Mouse (Mus musculus): ENCODE data around the gene Psmd4.

DNA sequence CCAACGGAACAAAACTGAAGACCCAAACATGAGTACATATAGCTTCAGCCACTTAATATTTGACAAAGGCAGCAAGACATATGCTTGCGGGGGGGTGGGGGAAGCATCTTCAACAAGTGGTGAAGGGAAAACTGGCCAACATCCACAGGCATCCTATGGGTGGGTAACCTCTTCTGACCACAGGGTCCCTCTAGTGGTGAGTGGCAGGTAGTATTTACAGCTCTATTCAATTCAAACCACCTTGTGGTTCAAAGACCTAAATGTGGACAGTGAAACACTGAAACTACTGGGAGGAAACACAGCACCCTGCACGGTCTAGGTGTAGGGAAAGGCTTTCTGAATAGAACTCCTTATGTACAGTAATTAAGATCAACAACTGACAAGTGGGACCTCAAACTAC, 11.3 kb upstream of the Psmd4 start:
- TF ChIP-seq POLR2A (IDR thresholded peaks at IDR 0.05; ENCODE audit: insufficient read depth, low read length) (no peak), CTCF (IDR thresholded peaks at IDR 0.05; ENCODE audit: low read depth, low read length) (peak; percentile 51), EP300 (IDR thresholded peaks at IDR 0.05; ENCODE audit: insufficient read depth, low read depth, low read length) (no peak)
